Mouse (Mus musculus) heart, postnatal 10 days (tissue): Measurements from ENCODE around the gene Plekhm3. TPM values are rescaled to one million over a fixed set of nuclear protein-coding genes. Genes with fewer than 3 reads are reported as not detected.
"Not testable (repeated sequence)": the region's sequence is repeated elsewhere in the genome, so short reads cannot be mapped to it uniquely, and the experiment has no call there.

Source experiments
- DNase-seq, 2 experiments: peaks; one replicate each; pipeline ENCODE4 v3.0.0; 2021
- intact Hi-C: fragments of 180-260 bp; cut with DNase I; formaldehyde crosslinking; loops from one replicate; pipeline ENCODE4 v1.15.1; 2025
- total RNA-seq, 2 experiments: library from RNA; stranded (reverse); gene quantifications; 2 replicates each; pipeline ENCODE4 v1.2.3; 2021

Gene Plekhm3
- total RNA-seq, result 10 to 100 TPM in 1 of 2 experiments, 1 to 10 TPM in 1; 8.8 to 10.7 TPM

DNA sequence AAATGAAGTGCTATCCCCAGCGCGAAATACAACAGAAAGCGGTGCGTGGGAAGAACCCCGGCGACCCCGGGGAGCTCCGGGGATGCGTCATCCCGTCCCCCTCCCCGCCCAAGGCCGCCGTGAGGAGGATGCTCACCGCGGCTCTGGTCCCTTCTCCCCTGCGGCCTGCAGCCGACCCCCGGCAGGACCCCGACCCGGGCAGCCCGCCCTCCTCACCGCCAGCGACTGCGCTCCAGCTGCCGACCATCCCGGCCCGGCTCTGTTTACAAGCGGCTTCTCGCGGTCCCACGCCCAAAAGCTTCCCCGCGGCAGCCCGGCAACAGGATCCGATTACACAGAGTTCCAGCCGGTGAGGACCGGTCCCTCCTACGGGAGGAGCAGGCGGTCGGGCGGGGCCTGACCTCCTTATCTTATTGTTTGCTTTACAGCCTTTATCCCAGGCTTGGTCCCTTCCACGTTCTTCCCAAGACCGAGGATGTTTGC lies at the start of gene Plekhm3:
Gene Plekhm3, minus strand, starts transcription at position 346 of the 483 bp plus-strand sequence.
- intact Hi-C loops, result no loop called here

DNA sequence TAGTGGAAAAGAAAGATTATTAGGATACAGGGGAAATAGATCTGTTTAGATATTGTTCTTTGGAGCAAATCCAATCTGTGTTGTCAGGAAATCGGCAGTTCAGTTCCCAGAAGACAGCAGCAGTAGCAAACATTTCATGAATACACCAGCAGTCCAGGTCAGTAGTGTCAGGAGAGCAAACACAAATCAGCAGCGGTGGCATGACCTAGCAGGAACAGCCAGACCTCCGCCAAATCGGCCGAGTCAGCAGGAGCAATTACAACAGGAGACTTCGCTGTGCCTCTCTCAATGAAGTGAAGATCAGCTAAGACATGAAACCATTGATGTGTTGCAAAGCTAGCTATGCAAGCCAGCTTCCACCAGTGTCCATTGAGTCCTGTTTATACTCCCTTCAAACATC lies 49.0 kb upstream of the Plekhm3 start:
- intact Hi-C loops, result no loop called here
- DNase-seq, result no peak

More for the DNA sequence above, at the start of gene Plekhm3:
- DNase-seq, result peak; percentile 85 to 91

DNA sequence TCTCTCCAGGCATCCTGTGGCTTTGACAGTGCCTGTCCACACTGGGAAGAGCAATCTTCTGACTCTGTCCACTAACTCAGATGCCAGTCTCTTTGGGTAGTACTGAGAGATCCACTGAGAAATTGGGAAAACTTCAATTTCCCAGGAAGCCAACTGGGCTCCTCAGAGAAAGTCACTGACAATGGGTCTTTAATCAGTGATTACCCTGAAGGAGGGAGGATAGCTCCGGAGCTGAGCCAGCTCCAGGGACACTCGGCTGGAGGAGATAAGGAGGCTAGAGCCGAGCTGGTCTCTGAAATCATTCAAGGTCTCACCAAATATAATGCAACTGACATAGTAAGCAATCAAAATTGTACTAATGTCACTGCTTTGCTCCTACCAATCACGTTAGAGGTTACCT lies 47.9 kb upstream of the Plekhm3 start:
- no peak for DNase-seq
- intact Hi-C loops, result no loop called here

DNA sequence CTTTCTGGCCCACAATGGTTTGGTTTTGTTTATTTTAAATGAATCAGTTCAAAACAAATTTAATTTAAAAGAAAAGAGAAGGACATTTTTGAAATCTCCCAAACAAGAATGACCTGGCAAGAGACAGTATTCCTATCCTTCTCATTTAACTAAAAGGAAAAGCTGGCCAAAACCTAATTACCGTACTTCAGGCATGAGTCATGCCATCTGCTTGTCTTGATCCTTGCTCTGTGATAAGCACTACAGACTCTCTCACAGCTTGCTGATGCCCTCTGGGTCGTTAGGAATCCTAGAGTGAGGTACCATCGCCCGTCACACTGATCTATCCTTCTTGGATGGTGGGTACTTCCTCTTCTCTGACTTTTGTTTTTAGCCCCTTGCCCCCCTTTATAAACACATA lies 36.6 kb upstream of the Plekhm3 start:
- intact Hi-C loops, result no loop called here
- no peak for DNase-seq

DNA sequence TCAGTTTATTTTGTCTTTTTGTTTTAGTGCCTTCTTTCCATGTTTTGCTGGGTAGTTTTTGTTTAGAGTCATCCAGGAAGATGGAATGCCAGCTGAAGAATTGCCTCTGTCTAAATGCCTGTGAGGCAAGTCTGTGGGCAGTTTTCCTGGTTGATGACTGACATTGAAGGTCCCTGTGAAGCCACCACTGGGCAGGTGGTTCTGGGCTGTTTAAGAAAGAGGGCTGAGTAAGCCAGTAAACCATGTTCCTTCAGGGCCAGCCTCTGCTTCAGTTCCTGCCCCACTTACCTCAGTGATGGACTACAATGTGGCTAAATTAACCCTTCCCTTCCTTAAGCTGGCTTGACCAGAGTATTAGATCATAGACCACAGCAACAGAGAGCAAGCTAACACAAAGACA lies 31.6 kb upstream of the Plekhm3 start:
- DNase-seq, result no peak
- intact Hi-C loops, result loop anchor here (10.0 kb wide), 1 partner anchor 363 kb away; no protein-coding TSS in a partner anchor

DNA sequence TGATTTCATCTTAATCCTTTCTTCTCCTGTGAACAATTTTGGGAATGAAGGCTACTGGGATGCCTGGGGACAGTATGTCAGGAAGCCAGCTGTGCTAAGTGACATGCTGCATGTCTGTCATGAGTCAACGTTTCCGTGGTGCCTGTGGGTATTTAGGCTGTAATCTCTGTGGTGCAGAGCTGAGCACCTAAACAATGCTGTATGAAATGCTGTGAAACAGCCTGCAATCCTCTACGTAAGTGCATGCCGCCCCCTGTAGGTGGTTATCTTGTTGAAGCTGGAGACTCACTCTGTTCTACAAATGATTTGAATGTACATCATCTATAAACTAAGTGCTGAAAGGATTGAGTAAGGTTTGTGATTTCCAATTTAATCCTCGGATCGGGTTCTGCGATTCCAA lies 29.5 kb upstream of the Plekhm3 start:
- DNase-seq, result peak; percentile 49 to 69
- intact Hi-C loops, result loop anchor here (10.0 kb wide), 1 partner anchor 361 kb away; no protein-coding TSS in a partner anchor

DNA sequence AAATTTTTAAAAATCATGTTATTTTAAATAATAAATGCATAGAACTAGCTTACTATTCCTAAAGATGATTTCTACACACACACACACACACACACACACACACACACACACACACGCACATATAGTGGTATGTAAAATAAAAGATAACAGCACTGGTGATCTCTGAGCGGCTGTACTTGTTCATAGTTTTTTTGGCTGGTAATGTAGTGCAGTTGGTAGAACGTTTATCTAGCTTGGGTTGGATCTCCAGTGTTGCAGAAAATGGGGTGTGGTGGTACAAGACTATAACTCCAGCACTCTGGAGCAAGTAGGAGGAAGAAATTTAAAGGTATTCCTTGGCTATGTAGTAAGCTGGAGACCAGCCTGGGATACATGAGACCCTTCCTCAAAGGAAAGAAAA lies 26.6 kb upstream of the Plekhm3 start:
- no peak for DNase-seq
- intact Hi-C loops, result loop anchor here (10.0 kb wide), 1 partner anchor 358 kb away; no protein-coding TSS in a partner anchor

DNA sequence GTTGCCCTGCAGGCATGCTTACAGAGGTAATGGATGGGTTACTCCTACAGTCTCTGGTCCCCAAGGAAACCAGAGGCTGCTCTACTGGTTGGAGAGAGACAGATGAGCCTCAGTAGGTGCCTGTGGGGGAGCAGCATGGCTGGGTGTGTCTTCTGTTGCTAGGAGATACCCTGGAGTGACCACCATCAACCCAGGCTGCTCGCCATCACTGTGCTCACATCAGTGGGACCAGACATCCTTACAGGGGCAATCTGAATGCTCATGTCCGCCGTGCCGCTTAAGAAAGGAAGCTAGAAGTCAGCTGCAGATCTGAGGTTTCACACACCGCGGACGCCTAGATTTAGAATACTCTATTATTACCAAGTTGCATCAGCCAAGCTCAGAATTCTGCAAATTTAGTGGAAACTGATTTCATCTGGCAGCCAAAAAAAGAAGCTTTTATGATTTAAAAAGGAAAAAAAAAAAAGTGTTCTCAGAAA lies 21.7 kb upstream of the Plekhm3 start:
- no peak for DNase-seq
- intact Hi-C loops, result no loop called here

DNA sequence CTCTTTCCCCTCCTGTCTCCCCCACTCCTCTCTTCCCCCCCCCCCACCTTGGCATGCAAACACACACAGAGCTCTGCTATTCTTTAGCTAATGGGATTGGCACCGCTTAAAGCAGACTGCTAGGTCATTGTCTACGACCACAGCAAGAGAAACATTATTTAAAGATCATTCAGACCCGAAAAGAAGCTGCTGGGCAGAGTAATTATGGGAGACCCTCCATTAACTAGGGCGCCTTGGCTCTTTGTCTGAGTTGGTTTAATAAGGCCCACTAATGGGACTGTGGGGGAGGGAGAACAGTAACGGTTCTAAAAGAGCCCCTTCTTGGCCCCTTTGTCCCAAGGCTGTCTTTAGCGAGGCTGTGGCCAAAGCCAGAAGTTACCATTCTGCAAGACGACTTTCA lies 18.7 kb upstream of the Plekhm3 start:
- intact Hi-C loops, result no loop called here
- no peak for DNase-seq

DNA sequence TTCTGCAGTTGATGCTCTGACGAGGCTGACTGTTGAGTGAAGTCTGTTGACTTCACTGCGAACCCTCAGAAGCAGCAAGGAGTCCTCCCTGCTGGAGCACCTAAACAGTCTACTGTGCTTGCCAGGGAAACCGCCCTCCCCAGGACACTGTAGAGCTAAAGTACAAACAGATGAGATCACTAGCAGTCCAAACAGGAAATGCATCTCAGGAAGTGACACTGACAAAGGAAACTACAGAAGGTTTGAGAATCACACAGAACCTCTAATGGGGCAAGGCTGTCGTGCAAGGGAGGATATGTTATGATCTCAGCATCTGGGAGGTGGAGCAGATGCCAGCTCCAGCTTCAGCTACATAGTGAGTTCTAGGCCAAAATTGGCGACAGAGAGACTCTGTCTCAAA lies 14.1 kb upstream of the Plekhm3 start:
- no peak for DNase-seq
- intact Hi-C loops, result no loop called here

DNA sequence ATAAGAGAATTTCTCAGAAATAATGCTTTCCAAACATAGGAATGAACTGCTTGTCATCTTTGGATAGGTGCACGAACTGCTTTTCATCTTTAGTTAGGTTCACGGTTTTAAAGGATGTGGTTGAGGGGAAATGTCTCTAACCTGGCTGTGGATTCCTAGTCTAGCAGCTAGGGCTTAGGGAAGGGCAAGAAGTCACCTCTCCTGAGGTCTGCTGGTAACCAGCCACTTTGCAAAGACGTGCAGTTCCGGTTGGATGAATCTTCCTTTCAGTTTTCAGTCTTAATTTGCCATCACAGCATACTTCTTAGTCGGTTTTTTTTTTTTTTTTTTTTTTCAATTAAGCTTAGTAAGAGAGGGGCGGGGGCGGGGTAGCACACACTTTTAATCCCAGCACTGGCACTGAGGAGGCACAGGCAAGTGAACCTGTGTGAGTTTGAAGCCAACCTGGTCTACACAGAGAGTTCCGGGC lies 431 bp upstream of the Plekhm3 start:
- intact Hi-C loops, result no loop called here
- no peak for DNase-seq

DNA sequence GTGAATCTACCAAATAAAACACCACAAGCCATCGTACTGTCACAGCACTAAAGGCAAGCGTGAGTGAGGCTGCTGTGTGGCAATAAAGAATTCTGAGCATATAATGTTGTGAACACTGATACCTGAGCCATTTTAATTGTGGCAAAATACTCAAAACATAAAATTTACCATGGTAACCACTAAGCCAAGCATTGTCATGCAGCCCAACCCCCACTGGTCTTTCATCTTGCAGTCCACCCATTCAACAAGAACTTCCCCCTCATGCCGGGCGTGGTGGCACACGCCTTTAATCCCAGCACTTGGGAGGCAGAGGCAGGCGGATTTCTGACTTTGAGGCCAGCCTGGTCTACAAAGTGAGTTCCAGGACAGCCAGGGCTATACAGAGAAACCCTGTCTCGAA lies 1.8 kb downstream of the Plekhm3 start:
- intact Hi-C loops, DNase-seq: not testable (repeated sequence)

DNA sequence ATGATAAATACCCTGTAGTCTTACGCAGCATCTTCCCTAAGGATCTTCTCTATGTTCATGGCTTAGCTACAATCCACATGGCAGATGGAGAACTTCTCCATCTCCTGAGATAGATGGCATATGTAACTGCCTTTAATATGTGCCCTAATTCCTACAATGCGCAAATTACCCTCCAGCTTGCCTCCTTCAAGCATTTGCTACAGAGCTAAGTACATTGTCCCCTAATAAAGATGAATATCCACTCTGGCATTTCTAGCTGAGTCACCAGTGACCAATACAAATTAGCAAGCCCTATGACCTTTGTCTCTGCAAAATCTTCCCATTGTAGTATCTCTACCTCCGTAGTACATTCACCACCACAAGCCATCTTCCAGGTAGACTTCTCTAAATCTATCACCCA lies 6.4 kb downstream of the Plekhm3 start:
- no peak for DNase-seq
- intact Hi-C loops, result no loop called here

DNA sequence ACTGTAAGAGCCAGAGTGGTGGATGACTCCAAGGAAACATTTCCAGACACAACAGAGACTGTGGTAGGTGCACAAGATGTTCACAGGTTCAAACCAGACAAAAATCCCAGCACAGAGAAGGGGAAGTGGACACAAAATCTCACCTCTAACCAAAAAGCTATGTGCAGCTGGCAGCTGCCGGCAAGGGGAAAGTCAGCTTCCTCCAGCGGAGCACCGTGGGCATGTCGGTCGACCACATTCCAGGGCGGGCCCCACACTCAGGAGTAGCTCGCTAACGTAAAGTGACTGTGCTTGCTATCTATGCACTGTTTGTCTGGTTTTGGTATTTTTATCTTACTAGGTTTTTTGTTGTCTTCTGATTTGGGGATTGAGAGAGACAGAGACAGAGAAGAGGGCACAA lies 7.2 kb downstream of the Plekhm3 start:
- DNase-seq, result no peak
- intact Hi-C loops, result no loop called here

DNA sequence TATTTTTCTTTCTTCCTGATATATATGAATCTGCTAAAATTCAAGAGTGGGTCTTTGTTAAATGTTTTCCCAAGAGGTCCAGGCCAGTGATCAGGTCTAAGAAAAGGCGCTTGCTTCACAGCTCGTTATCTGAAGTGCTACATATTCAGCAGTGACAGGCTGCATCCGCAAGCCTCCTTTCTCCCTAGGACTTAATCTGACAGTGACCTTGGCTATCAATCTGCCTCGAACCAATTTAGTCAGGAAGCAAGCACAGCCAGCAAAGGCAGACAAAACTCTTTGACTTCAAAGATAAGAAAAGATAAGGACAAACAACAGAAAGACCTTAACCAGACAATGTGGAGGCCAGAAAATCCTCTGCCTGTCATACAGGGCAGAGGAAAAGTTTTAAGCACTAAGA lies 10.5 kb downstream of the Plekhm3 start:
- no peak for DNase-seq
- intact Hi-C loops, result no loop called here

DNA sequence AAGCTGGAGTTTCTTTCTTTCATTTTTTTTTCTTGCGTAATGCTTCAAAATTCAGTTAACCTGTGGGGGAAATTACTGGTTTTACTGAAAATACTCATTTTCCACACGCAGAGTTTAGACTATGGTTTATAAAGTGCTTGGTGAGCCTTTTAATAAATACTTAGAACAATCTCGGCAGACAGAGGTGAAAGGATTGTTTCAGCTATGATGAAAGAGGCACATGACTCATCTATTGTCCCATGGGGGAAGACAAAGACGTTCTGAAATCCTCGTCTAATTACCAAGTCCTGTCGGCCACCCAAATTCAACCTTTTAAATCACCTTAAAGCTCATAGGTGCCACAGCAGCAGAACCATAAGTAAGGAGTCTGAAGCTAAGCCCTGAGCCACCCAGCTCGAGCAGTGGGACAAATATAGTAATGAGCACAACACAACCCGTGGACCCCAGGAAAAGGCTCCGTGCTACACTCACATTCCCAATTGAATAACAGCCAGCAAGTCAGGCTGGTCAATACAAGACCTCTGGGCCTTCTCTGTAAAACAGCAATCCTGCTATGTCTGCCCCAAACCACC lies 11.3 kb downstream of the Plekhm3 start:
- DNase-seq, result no peak
- intact Hi-C loops, result no loop called here

DNA sequence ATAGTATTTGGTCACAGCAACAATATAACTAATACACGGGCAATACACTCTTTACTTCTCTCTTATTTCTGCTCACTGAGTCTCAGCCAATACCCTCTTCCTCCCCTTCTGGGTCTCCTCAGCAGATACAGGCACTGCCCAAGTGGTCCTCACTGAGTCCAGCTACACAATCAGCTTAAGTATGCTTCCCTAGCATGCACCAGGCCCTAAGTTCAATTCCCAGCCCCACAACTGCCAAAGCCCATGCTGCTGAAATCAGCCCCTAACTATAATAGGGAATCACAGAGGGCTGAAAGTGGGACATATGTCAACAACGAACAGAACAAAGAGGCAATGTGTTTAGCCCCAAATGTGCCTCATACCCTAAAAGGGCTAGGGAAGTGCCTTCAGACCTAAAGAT lies 11.9 kb downstream of the Plekhm3 start:
- DNase-seq, result no peak
- intact Hi-C loops, result no loop called here

DNA sequence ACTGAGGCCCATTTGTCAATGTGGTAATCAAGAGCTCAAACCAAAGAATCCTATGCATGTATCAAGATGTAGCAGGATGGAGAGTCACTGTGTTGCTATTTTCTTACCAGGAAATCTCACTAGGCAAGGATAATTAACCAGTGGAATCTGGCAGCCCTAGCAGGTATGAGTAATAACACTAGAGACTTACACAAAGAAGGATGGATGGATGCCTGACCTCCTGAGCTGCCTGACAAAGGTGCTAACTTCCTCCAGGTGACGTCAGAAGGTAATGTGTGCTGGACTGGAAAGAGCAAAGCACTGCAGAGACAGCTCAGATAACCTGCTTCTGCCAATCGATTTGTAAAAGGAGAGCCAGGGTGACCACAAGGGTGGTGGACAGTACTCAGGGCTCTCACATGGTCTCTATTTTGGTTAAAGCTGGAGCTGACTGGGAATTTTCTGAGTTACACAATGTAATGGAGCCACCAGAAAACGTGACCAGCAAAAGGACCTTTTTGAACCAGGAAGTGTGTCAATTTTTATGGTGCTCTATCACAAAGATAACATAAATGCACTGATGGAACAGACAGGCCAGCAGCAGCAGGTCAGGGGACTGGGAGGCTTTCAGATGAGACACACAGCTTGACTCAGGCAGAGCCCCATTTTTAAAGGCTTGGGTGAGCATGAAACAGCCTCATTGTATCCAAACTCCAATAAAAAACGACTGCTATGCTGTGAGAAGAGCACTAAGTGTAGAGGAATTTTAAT lies 14.4 kb downstream of the Plekhm3 start:
- intact Hi-C loops, result no loop called here
- DNase-seq, result no peak

DNA sequence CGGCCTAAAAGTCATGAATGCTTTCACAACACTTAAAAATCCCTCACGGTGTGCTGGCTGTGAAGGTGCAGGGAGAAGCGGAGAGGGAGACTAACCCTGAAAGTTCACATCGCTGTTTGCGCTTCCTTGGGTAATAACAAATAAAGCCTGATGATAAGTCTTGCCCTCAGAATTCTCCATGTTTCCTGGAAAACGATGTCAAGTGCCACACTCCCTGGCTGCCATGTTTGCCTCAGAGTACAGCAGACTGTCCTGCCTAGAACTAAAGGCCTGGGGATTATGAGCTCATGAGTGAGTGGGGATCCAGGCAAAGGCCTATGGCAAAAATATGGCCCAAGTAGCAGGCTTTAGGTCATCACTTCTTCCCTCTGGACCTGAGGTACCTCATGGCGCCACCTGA lies 17.7 kb downstream of the Plekhm3 start:
- DNase-seq, result no peak
- intact Hi-C loops, result no loop called here

DNA sequence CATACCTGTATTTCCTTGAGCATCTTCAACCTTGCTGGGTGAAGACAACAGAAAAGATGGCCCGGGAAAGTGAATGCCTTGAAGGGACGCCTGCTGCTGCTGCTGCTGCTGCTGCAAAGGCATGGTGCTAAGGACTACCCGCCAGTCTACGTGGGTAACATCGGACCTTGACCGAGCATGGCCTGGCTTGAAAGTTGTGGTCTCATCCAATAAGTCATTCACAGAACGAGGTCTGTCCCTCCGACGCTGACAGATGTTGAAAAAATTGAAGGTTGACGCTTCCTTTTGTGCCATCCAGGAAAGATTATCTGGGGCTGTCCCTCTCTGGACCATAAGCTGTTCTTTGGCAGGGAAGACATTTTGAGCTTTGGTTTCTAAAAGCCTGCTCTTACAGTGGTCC lies 18.9 kb downstream of the Plekhm3 start:
- no peak for DNase-seq
- intact Hi-C loops, result no loop called here

DNA sequence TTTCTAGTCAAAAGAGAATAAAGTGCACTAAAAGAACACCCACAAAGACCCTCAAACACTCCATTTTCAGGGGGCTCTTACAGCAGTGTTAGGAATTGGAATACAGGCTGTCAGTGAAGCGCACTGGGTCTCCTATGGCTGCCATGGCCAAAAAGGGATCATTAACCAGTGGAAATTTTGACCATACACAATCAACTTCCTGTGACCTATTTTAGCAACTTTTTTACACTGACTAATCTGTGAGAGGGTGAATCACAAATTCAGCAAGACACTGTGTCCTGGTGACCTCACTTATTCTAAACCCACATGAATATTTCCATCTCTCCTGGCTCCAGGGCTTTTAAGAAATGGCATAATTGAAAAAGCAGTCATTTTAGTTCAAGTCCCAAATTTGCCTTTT lies 23.7 kb downstream of the Plekhm3 start:
- intact Hi-C loops, result no loop called here

DNA sequence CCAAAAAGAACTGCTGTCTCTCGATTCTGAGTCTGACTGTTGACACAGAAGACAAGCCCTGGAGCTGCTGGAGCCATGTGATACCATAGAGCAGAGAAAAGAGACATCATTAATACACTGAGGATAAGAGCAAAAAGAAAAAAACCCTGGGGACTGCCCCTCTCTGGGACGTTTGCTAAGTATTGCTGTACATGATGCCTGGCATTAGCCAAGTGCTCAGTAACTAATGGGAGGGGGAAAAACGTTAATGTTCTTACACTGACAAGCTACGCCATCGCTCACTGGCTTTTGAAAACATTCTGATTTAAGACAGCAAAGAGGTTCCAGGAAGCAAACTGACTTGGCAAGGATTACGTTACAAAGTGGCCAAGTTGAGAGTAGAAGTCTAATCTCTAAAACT lies 26.5 kb downstream of the Plekhm3 start:
- intact Hi-C loops, result no loop called here

More for the DNA sequence above, 23.7 kb downstream of the Plekhm3 start:
- no peak for DNase-seq

More for the DNA sequence above, 26.5 kb downstream of the Plekhm3 start:
- no peak for DNase-seq
